Mouse (Mus musculus): Measurements from ENCODE around the gene Lrrc66.

- TF ChIP-seq EP300 (IDR thresholded peaks at IDR 0.05; ENCODE audit: insufficient read depth, low read depth, low read length) (no peak), CTCF (IDR thresholded peaks at IDR 0.05) (0 out of 2 replicates have a peak, but pooled peaks have one; percentile 17), POLR2A (IDR thresholded peaks at IDR 0.05; ENCODE audit: insufficient read depth, low read depth, low read length) (no peak)
These were observed 29.5 kb downstream of the Lrrc66 start for GRCm38 (mm10) chr5:73602865-73603264.

Measured in heart, adult 2 months (tissue).